Mouse (Mus musculus) lung, embryonic 16.5 days (tissue): Measurements from ENCODE around the gene Tanc1. TPM values are rescaled to one million over a fixed set of nuclear protein-coding genes. Genes with fewer than 3 reads are reported as not detected.

Experiments
- ATAC-seq: fragments of 200-750 bp; cut with Nextera tagmentation; 2 replicates; pipeline ENCODE4 v1.8.0; 2017; ENCODE audit warnings: low read depth, mild to moderate bottlenecking, moderate library complexity
- H3K27ac ChIP-seq: fragments of 300-500 bp; sonication (generic); 2 replicates; pipeline ENCODE4 v1.5.1; 2014; ENCODE audit warnings: mild to moderate bottlenecking, control low read depth, low read length
- H3K27me3 ChIP-seq: fragments of 300-500 bp; sonication (generic); 2 replicates; pipeline ENCODE4 v1.6.1; 2014; ENCODE audit warnings: low read depth, low read length, mixed read lengths; ENCODE audit not compliant: control insufficient read depth, insufficient read depth
- H3K36me3 ChIP-seq: fragments of 300-500 bp; sonication (generic); 2 replicates; pipeline ENCODE4 v1.6.1; 2014; ENCODE audit warnings: low read length; ENCODE audit not compliant: control insufficient read depth, insufficient read depth
- H3K4me1 ChIP-seq: fragments of 300-500 bp; sonication (generic); replicated peaks from 2 replicates; pipeline ENCODE4 v1.6.1; 2014; ENCODE audit warnings: low read length, mixed read lengths; ENCODE audit not compliant: control insufficient read depth, insufficient read depth
- H3K4me2 ChIP-seq: fragments of 300-500 bp; sonication (generic); 2 replicates; pipeline ENCODE4 v1.6.1; 2014; ENCODE audit warnings: low read depth, low read length, control low read depth
- H3K4me3 ChIP-seq: fragments of 300-500 bp; sonication (generic); 2 replicates; pipeline ENCODE4 v1.5.1; 2014; ENCODE audit warnings: mild to moderate bottlenecking, low read length, control low read depth
- H3K9ac ChIP-seq: fragments of 300-500 bp; sonication (generic); 2 replicates; pipeline ENCODE4 v1.6.1; 2014; ENCODE audit warnings: low read length, control low read depth
- H3K9me3 ChIP-seq: fragments of 300-500 bp; sonication (generic); 2 replicates; pipeline ENCODE4 v1.6.1; 2016; ENCODE audit warnings: low read length; ENCODE audit not compliant: control insufficient read depth
- WGBS: fragments of 180-500 bp; shearing (Covaris S2); extraction: QIAGEN DNeasy Blood & Tissue Kit; methylation state at CpG from one replicate; pipeline ENCODE4 v1.1.7; 2014; 5-methylcytosine and 5-hydroxymethylcytosine counted together
- polyA plus RNA-seq: library from polyadenylated mRNA; unstranded; fragments of >200 nt; fragmentation: Nextera tagmentation; extraction: Ambion mirVana; gene quantifications from 2 replicates; pipeline ENCODE4 v1.2.1, GENCODE M21; 2015

Gene Tanc1
- polyA plus RNA-seq, 1 experiment from 2014 or later, result 33.2 TPM

DNA sequence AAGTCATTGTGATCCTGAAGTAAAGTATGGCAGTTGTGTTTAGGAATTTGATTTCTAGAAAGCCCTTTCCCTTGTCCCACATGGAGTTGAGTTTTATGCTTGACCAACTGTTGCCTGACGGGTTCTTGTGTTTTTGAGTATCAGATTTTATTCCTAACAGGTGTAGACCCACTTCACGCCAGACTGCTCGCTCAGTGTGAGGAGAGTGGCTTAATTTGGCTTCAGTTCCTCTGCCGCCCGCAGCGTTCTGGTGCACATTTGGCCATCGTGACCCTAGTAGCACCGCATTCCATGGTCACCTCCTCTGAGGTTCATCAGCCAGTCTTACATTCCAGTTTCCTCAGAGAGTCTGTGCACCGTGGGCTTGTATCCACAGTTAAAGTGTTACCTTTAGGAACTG lies 88.1 kb downstream of the Tanc1 start:
- Histone ChIP-seq H3K27ac (peak overlapping the region; percentile 59), H3K9ac (no peak overlapping the region), H3K4me1 (peaks cover 22% of the 10 kb centered on the region), H3K36me3 (no peaks in the 10 kb centered on the region; the same call in 1 of the 2 replicates), H3K27me3 (no peaks in the 10 kb centered on the region), H3K9me3 (no peaks in the 10 kb centered on the region), H3K4me2 (no peak overlapping the region), H3K4me3 (no peak overlapping the region)
- 55% methylated on average over 9 of the region's 9 CpGs for WGBS
- ATAC-seq, result no peak

- ATAC-seq, result no peak
- WGBS, result 86% methylated on average over 12 of the region's 12 CpGs
These were observed 93.4 kb downstream of the Tanc1 start for GRCm38 (mm10) chr2:59705221-59705620.

DNA sequence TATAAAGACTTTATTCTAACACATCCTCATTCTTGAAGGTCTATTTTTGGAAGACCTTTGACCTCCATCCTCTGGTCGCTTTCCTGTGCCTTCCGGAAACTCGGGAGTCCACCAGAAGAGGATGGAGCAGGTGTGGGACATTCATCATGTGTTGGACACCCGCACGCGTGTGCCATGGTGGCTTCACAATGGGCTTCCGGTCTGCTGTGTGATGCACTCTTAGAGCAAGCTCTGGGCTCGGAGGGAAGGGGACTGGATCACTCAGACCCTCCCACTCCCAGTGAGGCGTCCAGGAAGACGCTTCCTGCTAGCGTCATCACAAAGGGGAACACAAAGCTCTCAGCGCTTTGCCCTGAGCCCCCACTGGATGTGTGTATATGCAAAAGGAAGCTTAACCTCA lies 95.0 kb downstream of the Tanc1 start:
- peaks cover 9% of the 10 kb centered on the region for H3K4me1 ChIP-seq
- H3K9me3 ChIP-seq, result no peaks in the 10 kb centered on the region
- H3K27ac ChIP-seq, result no peak overlapping the region
- peak; percentile 74 for ATAC-seq
- no peak overlapping the region for H3K4me3 ChIP-seq
- H3K4me2 ChIP-seq, result no peak overlapping the region
- WGBS, result 67% methylated on average over 12 of the region's 12 CpGs
- no peak overlapping the region for H3K9ac ChIP-seq
- H3K27me3 ChIP-seq, result no peaks in the 10 kb centered on the region
- no peaks in the 10 kb centered on the region for H3K36me3 ChIP-seq

More at GRCm38 (mm10) chr2:59705221-59705620, 93.4 kb downstream of the Tanc1 start:
- no peaks in the 10 kb centered on the region for H3K27me3 ChIP-seq
- H3K9me3 ChIP-seq, result no peaks in the 10 kb centered on the region
- H3K36me3 ChIP-seq, result no peaks in the 10 kb centered on the region; the same call in 1 of the 2 replicates
- H3K9ac ChIP-seq, result no peak overlapping the region
- no peak overlapping the region for H3K4me3 ChIP-seq
- H3K4me1 ChIP-seq, result peaks cover 8% of the 10 kb centered on the region
- no peak overlapping the region for H3K27ac ChIP-seq
- H3K4me2 ChIP-seq, result no peak overlapping the region

GRCm38 (mm10) chr2:59707922-59708706 lies 96.3 kb downstream of the Tanc1 start:
- ATAC-seq, result no peak
- Histone ChIP-seq H3K27ac (no peak overlapping the region; the same call in 1 of the 2 replicates), H3K4me1 (peaks cover 15% of the 10 kb centered on the region), H3K9me3 (no peaks in the 10 kb centered on the region), H3K4me2 (no peak overlapping the region), H3K4me3 (no peak overlapping the region), H3K27me3 (no peaks in the 10 kb centered on the region), H3K36me3 (no peaks in the 10 kb centered on the region), H3K9ac (no peak overlapping the region)
- 59% methylated on average over 13 of the region's 13 CpGs for WGBS

- no peak for ATAC-seq
- no peaks in the 10 kb centered on the region for H3K27me3 ChIP-seq
- no peak overlapping the region for H3K27ac ChIP-seq
- no peaks in the 10 kb centered on the region for H3K36me3 ChIP-seq
- no peak overlapping the region for H3K9ac ChIP-seq
- H3K9me3 ChIP-seq, result no peaks in the 10 kb centered on the region
- H3K4me1 ChIP-seq, result peaks cover 36% of the 10 kb centered on the region
- no peak overlapping the region for H3K4me2 ChIP-seq
- no peak overlapping the region for H3K4me3 ChIP-seq
- WGBS, result 82% methylated on average over 6 of the region's 6 CpGs
These were observed 98.9 kb downstream of the Tanc1 start for GRCm38 (mm10) chr2:59710771-59711170.

DNA sequence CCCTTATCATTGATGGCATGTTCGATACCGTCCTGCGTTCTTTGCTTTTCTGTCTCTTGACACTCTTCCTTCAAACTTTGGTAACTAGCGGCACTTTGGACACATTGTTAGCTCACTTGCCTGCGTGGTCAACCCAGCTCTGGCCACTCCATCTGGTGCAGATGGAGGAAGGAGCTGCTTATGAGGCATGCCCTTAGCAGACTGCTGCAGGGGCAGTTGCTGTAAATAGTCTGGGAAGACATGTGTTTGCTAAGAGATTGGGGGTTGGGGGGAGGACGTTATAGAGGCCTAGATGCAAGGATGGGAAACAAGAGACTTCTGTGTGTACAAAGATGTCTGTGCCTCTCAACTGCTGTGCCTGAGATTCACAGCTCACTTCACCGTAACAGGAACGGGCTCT lies 100.2 kb downstream of the Tanc1 start:
- Histone ChIP-seq H3K4me3 (no peak overlapping the region), H3K36me3 (no peaks in the 10 kb centered on the region), H3K27ac (peak overlapping the region; percentile 89), H3K4me2 (no peak overlapping the region), H3K27me3 (no peaks in the 10 kb centered on the region), H3K4me1 (peaks cover 41% of the 10 kb centered on the region), H3K9me3 (no peaks in the 10 kb centered on the region), H3K9ac (no peak overlapping the region)
- 52% methylated on average over 8 of the region's 8 CpGs for WGBS
- peak; percentile 37 for ATAC-seq

- Histone ChIP-seq H3K4me3 (no peak overlapping the region), H3K4me2 (no peak overlapping the region), H3K9ac (no peak overlapping the region), H3K36me3 (no peaks in the 10 kb centered on the region), H3K27ac (peak overlapping the region; percentile 89), H3K27me3 (no peaks in the 10 kb centered on the region), H3K9me3 (no peaks in the 10 kb centered on the region), H3K4me1 (peaks cover 43% of the 10 kb centered on the region)
- peak; percentile 67 for ATAC-seq
- WGBS, result 53% methylated on average over 9 of the region's 9 CpGs
These were observed 100.6 kb downstream of the Tanc1 start for GRCm38 (mm10) chr2:59712484-59712883.

DNA sequence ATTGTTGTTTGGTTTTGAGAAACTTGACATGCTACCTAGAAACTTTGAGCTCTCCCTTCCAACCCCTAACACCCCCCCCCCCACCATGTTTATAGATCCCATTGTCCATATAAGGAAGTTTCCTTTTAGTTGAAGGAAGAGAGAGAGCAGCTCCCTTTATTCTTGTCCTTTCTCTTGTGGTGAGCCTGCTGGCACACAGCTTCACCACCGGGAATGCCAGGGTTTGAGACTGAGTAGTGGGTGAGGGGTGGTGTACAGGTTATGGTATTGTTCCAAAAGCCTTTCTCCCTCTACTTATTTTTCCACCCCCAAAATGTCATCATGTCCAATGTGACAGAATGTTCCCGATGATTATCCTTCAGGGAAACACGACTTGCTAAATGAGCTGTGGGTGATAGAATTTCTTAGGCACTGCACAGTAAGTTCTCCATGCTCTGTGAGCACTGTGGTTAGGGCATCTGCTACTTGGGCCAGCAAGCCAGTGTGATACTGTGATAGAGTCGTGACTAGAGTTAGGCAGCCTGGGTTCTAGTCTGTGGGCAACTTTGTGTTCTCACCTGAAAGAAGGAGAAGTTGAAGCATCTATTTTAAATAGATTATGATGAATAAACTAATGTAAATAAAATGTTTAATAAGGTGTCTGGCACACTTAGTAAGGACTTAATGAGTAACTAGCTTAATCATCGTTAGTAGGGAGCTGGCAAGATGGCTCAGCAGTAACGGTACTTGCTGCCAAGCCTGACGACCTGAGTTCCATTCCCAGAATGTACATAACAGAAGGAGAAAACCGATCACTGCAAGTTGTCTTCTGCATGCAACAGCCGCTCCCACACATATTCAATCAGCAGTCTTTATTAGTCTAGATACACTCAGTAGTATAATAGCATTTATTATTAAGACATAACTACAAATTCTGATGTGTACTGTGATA lies 102.0 kb downstream of the Tanc1 start:
- Histone ChIP-seq H3K4me1 (peaks cover 53% of the 10 kb centered on the region), H3K4me2 (no peak overlapping the region), H3K9ac (no peak overlapping the region), H3K27me3 (no peaks in the 10 kb centered on the region), H3K4me3 (no peak overlapping the region), H3K36me3 (no peaks in the 10 kb centered on the region), H3K27ac (peak overlapping the region; percentile 89), H3K9me3 (no peaks in the 10 kb centered on the region)
- ATAC-seq, result peak; percentile 21; the same call in 1 of the 2 replicates
- 59% methylated on average over 9 of the region's 9 CpGs for WGBS

- no peaks in the 10 kb centered on the region for H3K27me3 ChIP-seq
- H3K4me1 ChIP-seq, result peaks cover 64% of the 10 kb centered on the region
- H3K9ac ChIP-seq, result no peak overlapping the region
- H3K9me3 ChIP-seq, result no peaks in the 10 kb centered on the region
- WGBS, result 43% methylated on average over 2 of the region's 2 CpGs
- H3K4me3 ChIP-seq, result no peak overlapping the region
- H3K27ac ChIP-seq, result peak overlapping the region; percentile 28; the same call in 1 of the 2 replicates
- no peak overlapping the region for H3K4me2 ChIP-seq
- no peaks in the 10 kb centered on the region for H3K36me3 ChIP-seq
- ATAC-seq, result no peak
These were observed 103.2 kb downstream of the Tanc1 start for GRCm38 (mm10) chr2:59714992-59715391.
